Mouse (Mus musculus) liver, postnatal 0 days (tissue): ENCODE results near the gene Ccnyl1.

Source experiments
- CTCF ChIP-seq: sonication (generic); IDR thresholded peaks from 2 replicates; pipeline ENCODE4 v1.5.1; 2016; ENCODE audit warnings: antibody characterized with exemption, low read depth
- EP300 ChIP-seq: IDR thresholded peaks from 2 replicates; pipeline ENCODE4 v1.6.1; 2016; ENCODE audit warnings: antibody characterized with exemption, low read depth, mild to moderate bottlenecking

DNA sequence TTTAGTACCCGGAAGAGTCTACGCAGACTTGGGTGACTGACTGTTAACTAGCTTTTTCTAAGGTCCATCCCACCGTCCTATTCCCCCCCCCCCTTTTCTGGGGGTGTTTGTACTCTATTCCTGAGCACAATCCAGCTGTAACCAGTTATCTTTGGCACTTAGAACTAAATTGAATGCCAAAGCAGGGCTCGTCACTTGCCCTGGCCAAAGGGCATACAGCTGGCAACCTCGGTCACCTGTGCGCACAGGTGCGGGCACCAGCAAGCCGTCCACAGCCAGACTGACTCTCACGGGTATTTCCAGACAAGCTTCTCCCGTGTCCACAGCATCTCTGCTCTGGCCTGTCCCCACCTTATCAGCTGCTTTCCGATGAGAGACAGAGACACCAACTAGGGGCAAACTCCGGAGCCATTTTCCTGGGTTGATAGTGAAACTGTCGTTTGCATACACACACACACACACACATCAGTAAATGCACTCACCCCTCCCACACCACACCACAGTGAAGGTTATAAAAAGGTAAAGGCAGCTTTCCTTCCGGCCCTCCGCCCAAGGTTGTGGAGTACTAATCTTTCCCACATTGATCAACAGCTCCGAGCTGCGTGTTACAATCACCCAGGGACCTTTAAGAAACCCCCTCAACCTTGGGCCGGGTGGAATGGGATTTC is 52.6 kb downstream of the Ccnyl1 start:
- TF ChIP-seq CTCF (no peak), EP300 (no peak)
